Mouse (Mus musculus) heart, postnatal 0 days (tissue): Measurements from ENCODE around the gene Spag9.

Experiments used
- CTCF ChIP-seq: IDR thresholded peaks from 2 replicates; pipeline ENCODE4 v1.5.1; 2016; ENCODE audit warnings: antibody characterized with exemption, control low read depth, low read depth
- EP300 ChIP-seq: IDR thresholded peaks from 2 replicates; pipeline ENCODE4 v1.6.1; 2016; ENCODE audit warnings: antibody characterized with exemption, low read depth

- no peak for TF ChIP-seq CTCF
- TF ChIP-seq EP300, result no peak
These were observed 145.7 kb downstream of the Spag9 start for GRCm38 (mm10) chr11:94141564-94141963.
